Mouse (Mus musculus): ENCODE results near the gene Ang6. TPM values are rescaled to one million over a fixed set of nuclear protein-coding genes. Genes with fewer than 3 reads are reported as not detected.
"Not testable (repeated sequence)": the region's sequence is repeated elsewhere in the genome, so short reads cannot be mapped to it uniquely, and the experiment has no call there.

Ang6 gene
- total RNA-seq (2022) = not detected

DNA sequence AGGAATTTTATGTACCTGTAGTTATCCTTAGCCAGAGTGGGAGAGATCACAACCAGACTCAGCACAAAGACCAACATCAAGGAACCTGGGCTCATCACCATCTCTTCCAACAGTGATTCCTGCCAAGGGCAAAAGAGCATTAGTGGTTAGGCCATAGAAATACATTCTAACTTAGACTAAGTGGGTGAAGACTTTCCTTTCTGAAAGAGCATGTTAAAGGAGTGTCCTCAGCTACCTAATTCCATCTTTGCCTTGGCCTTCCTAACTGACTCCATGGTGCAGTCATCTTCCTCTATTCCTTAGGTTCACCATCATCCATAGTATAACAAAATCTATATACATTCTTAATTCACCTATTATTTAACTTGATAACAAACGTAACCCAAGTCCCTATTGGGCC, at the start of gene Ang6:
Gene Ang6, minus strand, starts transcription at position 101 of the 400 bp plus-strand sequence.
- no peak for DNase-seq (ENCODE audit: low spot score in 2 of 2)

GRCm38 (mm10) chr14:44046567-44046966, 44.5 kb upstream of the Ang6 start:
- not testable (repeated sequence) for DNase-seq (ENCODE audit: low spot score in 2 of 2)

- not testable (repeated sequence) for DNase-seq (ENCODE audit: low spot score in 2 of 2)
Observed at GRCm38 (mm10) chr14:44031828-44032227, 29.8 kb upstream of the Ang6 start.

DNA sequence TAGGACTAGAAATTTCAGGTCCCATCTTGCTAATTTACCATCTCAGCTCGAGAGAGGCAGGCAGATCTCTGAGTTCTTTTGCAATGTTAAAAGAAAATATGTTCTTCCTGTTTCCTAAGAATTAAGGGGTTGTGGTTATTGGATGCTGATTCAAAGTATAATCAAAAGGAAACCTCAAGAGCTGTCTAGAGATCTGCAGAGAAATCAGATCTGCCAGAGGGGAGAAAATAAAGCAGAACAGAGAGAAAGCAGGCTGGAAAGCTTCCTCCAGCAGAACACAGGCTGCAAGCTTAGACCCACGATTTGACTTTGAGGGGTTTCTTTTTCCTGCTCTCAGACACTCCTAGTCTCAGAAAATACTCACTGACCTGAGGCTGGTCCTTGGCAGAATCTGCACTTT, 7.6 kb upstream of the Ang6 start:
- not testable (repeated sequence) for DNase-seq (ENCODE audit: low spot score in 2 of 2)

- DNase-seq (ENCODE audit: low spot score in 2 of 2) = not testable (repeated sequence)
Observed at GRCm38 (mm10) chr14:44008021-44008420, 6.0 kb upstream of the Ang6 start.

DNA sequence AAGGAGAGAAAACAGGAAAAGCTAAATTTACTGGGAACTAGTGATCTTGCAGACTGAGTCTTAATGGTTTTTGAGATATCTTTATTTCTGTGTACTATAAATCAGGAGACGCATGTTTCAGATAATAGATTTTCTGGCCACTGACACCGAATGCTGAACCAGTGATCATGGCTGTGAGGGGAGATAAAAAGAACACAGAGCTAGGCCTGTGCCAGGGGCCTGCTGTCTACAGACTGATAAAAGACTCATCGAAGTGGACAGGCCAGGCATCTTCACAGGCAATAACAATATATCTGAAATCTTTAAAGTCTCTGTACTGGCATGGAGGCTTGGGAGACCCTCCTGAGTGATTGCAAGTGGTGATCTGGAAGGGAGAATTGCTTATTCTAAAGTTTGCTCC, 469 bp downstream of the Ang6 start:
- DNase-seq (ENCODE audit: low spot score in 2 of 2) = no peak

DNA sequence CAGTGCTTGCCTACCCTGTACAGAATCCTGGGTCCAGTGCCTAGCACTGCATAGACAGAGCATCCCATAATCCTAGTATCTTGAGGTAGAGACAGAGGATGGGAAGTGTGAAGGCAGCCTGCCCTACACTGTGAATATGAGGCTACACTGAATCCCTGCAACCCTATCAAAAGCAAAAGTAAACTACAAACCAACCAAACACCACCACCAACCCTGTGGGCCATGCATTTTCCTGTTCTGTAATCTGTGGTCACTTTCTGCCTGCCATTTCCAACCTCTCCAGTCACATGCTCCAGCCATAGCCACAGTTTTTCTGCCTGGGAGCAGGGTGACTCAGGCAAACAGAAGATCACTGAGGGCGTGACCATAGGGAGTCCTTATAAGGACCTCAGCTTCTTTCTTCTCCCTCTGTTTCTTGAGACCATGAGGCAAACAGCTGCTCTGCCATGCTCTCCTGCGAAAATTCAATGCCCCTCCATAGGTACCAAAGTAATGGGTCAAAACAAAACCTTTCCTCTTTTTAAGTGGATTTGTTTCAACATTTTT, 3.5 kb downstream of the Ang6 start:
- DNase-seq (ENCODE audit: low spot score in 2 of 2) = not testable (repeated sequence)

- peak; percentile 55 to 73 for DNase-seq (ENCODE audit: low spot score in 2 of 2)
Observed at GRCm38 (mm10) chr14:43987404-43987803, 14.7 kb downstream of the Ang6 start.

DNA sequence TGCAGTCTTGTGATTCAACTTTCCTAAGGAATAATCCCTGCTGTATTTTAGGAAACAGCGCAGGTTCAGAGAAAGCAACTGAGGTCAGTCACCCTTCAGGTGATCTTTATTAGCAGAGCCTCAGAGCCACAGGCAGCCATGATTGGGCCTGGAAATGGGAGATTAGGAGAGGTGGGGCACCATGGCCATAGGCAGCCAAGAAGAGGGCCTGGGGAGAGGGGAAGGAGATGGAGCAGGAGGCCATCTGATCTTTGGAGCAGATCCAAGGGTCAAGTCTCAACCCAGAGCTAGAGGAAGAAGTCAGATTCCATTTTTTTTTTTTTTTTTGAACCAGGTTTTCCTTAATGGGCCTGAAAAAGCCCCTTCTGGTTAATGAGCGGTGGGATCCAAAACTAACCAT, 15.9 kb downstream of the Ang6 start:
- DNase-seq (ENCODE audit: low spot score in 2 of 2) = no peak

DNA sequence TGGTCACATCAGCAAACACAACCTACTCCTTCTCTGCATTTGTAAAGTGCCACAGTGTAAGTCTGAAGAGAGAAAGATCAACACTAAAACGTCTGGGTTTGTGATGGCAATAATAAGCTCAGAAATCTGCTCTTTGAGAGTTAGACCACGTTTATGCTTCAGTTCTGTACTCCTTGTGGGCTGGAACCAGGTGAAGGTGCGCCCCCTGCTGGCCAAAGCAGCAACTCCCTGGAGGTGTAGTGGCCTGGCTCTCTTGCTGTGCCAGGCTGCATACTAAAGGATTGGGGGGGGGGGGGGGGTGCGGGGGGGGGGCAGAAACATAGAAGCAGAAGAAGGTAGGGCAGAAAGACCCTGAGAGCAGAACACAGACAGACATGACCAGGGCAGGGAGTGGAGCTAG, 18.2 kb downstream of the Ang6 start:
- DNase-seq (ENCODE audit: low spot score in 2 of 2) = peak; percentile 4 to 32

DNA sequence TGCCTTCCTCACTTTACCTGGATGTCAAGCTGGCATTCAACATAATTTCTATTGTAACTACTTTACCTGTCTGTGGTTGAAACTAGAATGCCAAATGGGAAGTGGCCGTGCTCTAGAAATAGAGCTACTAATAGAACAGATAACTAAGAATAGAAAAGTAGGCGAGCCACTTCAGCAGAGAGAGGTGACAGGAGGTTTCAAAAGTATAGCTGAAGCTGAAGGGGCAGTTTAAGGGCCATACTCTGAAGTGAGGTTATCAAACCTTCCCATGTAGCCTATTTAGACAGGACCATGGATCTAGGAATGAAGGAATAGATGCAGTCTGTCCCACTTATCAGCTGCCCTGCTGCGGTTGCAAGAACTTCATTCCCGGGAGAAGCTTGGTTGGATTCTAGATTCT, 18.6 kb downstream of the Ang6 start:
- no peak for DNase-seq (ENCODE audit: low spot score in 2 of 2)

DNA sequence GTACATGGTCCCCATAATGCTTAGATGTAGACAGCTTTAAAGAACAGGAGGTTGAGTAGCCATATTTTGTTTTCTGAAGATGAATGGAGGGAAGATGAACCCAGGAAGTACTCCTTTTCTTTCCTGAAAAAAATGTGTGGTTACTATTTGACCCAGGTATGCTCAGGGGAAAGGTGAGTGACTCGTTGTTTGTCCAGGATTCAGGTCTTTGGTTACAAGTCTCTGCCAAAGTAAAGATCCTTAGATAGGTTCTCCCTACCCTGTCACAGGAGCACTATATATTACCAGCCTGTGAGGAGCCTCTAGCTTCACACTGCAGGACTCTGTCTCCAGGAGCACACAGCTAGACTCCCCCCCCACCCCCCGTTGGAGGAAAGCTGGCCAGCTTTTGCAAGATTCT, 45.3 kb downstream of the Ang6 start, which contains the start of gene Ang5:
Gene Ang5, plus strand, starts transcription at position 301 of the 400 bp plus-strand sequence.
- DNase-seq (ENCODE audit: low spot score in 2 of 2) = not testable (repeated sequence)

GRCm38 (mm10) chr14:43955074-43955473, 47.0 kb downstream of the Ang6 start:
- not testable (repeated sequence) for DNase-seq (ENCODE audit: low spot score in 2 of 2)

- DNase-seq (ENCODE audit: low spot score in 2 of 2) = not testable (repeated sequence)
Observed at GRCm38 (mm10) chr14:43953382-43953781, 48.7 kb downstream of the Ang6 start.

Other genes with a start within 250 kb of the Ang6 start
- gene Gm8180, start 217.5 kb downstream of the Ang6 start, total RNA-seq (2022) = not detected
- gene Ear1, start 126.8 kb downstream of the Ang6 start, total RNA-seq (2022) = not detected
- not detected for gene Ear10, start 78.7 kb downstream of the Ang6 start, total RNA-seq (2022)
- under 1 TPM in 2 of 4 experiments, not detected in 2; 0.16 to 0.28 TPM for gene Gm8113, start 76.9 kb downstream of the Ang6 start, total RNA-seq (2022)
- gene Ang5, start 45.2 kb downstream of the Ang6 start, total RNA-seq (2022) = not detected
- not detected for gene Ear2, start 100.4 kb upstream of the Ang6 start, total RNA-seq (2022)
- not detected for gene Gm3327, start 121.6 kb upstream of the Ang6 start, total RNA-seq (2022)
- gene Gm8212, start 195.4 kb upstream of the Ang6 start, total RNA-seq (2022) = not detected
- gene 4930503E14Rik, start 211.0 kb upstream of the Ang6 start, total RNA-seq (2022) = not detected